Mouse (Mus musculus) spleen, postnatal 14 days (tissue): ENCODE results near the gene Dok5.

Experiments
- DNase-seq, 2 experiments: peaks; one replicate each; pipeline ENCODE4 v3.0.0; 2021 to 2022; ENCODE audit warnings: low spot score in 2 of 2

The Dok5 gene

DNA sequence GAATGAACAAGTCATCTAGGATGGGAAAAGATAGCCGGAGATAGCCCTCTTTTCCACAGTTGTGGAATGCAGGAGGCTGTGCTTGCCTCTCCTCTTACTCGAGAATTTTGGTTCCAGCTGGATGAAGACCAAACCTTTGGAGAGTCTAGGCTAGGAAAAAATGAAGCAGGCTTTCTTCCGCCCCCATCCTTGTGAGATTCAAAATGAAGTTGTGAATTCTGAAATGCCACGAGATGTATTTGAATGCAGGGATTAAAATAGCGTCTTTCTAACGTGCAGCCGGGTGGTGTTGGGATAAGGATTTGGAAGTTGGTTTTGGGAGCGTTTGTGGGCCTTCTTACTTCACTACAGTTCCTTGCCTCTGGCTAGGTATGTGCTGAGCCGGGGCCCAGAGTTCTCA, 6.8 kb downstream of the Dok5 start:
- no peak for DNase-seq

DNA sequence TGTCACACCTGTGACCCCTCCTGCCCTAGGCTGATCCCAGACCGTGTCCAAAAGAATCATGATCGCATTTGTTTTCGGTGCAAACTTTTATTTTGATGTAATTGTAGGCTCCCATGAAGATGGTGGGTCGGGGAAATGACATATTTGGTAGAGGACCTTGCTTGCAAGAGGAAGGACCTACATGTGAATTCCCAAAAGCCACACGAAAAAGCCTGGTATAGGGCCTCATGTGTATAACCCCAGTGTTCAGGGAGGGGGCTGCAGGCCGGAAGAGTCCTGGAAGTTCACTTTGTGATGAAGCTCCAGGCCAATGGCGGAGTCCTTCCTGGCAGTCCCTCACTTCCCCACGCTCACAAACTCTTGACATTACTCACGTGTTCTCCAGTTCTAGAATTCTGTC, 7.3 kb downstream of the Dok5 start:
- DNase-seq, result no peak

DNA sequence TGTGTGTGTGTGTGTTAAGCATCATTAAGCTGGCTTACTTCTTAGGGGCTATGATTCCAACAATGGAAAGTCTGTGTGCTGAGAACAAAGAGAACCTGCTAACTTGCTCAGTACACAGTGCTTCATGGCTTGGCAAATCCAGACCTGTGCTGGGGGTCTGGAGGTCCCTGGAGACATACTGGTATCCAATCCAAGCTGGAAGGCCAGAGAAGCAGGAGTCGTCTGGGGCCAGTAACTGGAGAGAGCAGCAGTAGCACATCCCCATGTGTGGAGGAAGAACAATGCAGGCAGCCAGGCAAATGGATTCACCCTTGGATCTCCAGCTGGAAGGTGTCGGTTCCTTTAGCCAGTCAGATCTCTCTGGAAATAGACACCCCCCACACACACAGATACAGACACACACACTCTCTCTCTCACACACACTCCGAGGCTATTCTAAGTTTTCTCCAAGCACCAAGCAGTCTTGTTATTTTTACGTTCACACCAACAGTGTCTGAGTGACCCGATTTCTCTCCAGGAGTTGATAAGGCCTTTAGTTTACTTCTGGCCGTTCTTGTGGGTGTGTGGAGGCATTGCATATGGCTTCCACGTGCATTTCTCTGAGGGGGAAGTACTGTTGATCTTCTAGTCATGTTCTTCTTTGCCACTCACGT, 8.2 kb downstream of the Dok5 start:
- DNase-seq, result no peak

DNA sequence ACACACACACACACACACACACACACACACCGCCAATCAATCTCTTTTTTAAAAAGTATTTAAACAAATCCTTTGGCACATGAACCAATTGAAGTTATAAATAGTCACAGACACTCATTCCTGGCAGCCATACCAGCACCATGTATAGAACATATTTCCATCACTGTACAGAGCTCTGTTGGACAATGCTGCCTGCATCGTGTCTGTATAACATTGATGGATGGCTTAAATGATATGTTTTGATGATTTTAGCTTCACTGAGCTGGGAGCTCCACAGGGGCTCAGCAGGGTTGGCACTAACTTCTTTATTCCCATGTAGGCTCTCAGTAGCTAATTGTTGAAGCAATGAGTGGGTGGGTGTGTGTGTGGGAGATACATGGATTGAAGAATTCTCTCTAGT, 11.9 kb downstream of the Dok5 start:
- DNase-seq, result no peak

DNA sequence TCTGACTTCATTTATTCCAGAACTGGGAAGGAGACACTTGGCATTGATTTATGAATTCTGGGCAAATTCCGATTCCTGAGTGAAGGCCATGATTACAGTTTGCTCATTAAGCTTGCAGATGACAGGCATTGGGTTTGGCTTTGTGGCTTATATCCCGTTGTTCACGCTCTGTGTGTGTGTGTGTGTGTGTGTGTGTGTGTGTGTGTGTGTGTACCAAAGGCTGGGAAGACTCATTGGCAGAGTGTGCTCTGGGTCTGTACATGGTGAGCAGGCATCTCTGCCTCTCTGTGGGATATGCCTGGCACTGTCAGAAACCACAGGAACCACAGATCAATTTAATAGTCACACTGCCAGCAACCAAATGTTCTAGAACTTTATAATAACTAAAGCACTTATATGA, 17.3 kb downstream of the Dok5 start:
- DNase-seq, result no peak

DNA sequence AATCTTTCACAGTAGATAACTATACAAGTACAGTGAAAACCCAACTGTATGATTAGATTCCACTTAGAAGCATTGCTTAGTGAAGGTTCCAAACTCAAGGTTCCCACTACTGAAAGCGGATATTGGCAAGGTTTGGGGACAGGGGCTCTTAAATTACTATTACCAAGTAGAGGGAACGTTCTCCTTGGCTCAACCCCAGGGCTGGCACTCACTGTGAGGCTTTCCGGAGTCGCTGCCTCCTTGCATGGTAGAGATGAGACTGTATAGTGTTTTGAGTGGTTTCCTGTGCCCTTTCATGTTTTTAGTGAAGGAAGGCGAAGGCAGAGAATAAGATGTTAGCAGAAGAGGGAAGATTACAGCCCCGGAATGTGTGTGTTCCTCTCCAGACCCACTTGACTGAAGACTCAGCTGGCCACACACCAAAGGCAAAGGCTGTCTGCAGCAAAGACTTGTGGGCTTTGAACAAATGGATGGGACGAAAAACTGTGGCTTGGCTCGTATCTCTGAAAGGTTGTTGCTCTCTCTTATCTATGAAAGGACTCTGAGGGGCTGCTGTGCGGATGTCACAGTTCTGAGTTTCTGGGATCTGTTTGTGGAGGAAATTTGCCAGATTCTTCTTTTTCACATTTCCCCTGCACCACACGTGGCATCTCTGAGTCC, 20.7 kb downstream of the Dok5 start:
- DNase-seq, result no peak

DNA sequence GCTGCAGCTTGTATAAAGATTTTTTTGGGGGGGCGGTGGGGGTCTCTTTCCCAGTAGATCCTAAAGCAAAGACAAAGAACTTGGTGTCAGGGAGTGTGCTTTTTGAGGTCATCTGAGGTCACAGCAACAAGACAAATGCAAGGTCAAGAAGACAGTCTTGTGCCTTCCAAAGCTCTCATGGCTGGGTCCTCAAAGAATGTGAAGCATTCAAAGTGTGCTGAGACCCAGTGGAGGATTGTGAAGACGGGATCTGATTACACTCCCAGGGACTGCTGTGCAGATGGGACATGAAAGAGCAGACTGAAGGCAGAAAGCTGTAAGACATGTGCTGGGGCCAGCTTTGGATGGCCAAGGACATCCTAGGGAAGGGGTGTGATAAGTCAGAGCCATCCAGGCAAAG, 24.2 kb downstream of the Dok5 start:
- no peak for DNase-seq

DNA sequence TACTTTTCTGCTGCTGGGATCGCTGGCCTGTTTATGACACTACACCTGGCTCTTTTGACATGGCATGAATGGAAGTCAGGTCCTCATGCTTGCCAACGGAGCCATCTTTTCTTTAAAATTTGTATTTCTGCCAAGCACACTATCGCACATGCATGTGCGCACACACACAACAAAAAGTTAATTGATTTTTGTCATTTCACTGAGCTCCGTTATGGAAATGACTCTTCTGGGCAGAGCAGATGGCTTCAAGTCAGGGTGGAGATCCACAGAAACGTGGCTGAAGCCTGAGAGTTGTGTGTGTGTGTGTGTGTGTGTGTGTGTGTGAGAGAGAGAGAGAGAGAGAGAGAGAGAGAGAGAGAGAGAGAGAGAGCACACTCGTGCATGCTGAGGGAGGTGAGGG, 25.1 kb downstream of the Dok5 start:
- no peak for DNase-seq

DNA sequence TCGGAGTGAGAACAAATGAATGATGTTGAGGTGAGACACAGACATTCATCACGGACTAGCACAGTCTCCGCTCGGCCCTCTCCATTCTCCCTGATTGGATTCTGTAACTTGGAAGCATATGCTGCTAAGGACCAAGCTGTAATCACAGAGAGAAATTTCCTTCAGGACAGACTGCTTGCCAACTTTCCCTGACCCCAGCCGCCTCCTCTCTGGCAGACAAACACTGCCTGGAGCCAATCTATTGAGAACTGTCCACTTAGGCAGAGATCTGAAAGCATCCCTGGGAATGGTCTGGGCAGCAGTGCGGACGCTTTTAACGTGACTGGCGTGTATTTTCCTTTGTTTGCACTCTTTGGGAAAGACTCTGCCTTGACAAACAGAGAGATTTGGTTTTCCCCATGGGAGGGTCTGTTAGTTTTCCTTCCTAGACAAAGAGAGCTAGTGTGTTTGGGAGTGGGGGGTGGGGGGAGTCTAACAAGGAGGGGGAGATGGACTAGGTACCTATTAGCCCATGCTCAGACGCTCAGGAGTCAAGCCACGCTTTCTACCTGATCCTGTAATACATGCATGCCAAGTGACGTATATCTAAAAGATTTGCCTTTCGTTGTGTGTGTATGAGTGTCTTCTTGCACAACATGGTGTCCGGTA, 25.7 kb downstream of the Dok5 start:
- DNase-seq, result no peak

DNA sequence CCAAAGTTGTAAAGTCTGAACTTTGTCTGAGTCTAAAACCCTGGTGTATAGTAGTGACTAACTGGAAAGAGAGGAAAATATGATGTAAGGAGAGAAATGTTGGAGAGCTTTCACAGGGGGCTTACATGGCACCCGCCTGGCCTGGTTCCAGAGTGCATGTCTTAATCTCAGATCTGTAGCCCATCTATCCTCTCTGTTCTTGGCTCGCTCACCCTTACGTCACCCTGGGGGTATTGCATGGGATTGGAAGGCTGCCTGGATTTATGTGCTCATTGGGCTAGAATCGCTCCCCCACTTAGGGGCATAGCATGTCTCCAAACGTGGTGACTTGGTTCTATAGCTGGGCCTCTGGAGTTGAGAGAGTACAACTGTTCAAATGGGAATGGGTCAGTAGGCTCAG, 26.6 kb downstream of the Dok5 start:
- no peak for DNase-seq

DNA sequence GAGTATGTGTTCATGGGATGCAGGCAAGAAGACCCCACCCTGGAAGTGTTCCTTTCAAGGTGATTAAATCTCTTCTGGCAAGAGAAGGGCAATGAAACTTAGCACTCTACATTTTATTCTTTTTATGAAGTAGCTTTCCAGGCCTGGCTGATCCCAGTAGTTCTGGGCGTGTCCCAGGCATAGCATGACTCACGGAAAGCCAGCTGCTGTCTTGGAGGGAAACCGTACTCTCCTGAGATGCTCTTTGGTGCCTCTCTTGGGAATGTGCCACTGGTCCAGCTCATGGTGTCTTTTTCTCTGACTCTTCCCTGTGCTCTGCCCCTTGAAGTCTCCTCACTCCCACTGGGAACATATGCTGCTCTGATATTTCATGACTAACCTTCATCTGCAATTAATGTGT, 33.1 kb downstream of the Dok5 start:
- DNase-seq, result no peak

DNA sequence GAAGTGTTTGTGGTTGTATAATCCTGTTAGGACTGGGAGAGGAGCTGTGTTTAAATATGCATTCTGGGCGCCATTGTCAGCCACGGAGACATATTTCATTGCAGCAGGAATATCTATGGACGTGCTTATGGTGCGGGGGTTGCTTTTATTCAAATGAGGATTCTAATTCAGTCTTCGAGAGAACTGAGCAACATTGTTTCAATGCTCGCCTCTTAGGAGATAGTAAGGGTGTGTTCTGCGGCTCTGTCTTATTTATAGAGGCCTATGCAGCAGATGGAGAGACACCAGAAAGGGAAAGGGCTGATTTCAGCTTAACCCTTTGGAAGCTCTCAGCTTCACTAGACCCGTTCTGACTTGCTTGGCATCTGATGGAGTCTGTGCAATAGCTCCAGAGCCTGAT, 35.6 kb downstream of the Dok5 start:
- DNase-seq, result no peak

DNA sequence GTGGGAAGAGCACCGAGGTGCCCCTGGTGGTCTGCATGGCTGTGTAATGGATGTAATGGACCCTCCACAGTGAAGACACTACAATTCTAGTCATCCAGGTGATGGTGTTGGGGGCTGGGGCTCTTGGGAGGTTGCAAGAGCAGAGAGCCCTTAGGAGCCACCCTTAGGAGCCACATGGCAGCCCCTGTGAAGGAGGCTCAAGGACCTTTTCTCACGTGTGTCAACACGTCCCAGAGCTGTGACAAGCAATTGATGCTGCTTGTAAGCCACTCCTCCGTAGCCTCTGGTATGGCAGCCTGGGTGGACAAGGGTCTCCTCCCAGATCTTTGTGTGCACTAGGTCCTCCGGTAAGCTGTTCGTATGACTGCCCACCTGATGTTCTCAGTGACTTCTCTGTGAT, 37.1 kb downstream of the Dok5 start:
- no peak for DNase-seq

DNA sequence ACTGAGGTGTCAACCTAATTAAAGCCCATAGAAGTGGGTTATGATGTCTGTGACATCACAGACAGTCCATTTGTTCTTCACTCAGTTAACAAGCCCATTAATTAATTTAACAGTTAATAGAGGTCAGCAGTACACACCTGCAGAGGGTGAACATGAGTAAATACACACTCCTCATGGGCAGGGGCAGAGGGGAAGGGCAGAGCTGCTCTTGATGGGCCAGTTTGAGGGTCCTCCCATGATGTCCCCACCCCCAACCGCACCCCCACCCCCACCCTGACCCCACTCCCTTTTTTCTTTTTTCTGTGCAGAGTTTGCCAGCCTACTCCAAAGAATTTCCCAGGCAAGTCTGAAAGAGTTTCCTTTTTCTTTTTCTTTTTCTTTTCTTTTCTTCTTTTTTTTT, 39.9 kb downstream of the Dok5 start:
- DNase-seq, result no peak

DNA sequence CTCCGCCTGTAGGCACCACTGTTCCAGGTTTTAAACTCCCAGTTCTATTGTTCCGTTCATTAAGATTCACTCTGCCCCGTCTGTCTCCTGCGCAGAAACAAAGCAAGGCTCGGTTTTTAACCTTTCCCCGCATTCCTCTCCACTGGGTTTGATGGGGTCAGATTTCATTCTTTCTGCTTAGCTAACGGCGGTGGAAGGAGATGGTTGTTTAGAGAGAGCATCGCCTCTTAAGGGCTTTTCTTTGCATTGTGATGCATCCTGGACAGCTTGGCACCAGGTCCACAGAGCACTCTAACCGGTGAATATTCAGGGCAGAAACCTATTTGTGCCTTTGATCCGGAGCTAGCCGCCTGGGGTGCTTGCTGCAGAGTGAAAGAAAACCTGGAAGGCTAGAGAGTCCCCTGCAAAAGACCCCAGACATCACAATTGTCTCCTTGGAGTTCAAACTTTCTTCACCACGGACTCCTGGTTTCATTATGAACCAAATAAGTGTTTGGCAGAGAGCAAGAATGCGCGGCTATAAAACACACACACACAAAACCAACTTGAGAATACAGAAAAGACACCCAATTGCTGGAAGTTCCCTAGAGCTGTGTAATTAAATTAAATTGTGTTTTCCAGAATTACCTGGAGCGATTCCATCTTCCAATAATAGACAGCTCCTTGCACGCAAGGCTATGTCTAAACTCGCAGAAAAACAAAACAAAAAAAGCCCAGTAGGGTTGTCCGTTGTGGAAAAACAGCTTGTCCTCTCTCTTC, 40.7 kb downstream of the Dok5 start:
- DNase-seq, result no peak

DNA sequence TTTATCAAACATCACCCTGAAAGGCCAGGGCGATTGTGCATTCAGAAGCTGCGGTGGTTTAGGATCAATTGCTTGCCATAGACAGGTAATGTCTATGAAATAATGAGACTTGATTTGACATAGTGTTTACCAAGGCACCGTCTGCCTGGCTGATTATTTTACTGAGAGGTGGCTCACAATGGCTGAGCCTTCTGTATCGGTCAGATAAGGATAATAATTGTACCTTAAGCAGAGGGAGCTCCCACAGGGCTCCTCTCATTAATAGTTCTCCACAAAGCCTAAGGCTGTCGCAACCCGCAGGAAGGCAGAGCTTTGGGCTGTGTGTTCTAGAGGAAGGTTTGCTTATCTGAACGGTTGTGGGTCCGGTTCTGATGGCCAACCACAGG, 41.3 kb downstream of the Dok5 start:
- no peak for DNase-seq

DNA sequence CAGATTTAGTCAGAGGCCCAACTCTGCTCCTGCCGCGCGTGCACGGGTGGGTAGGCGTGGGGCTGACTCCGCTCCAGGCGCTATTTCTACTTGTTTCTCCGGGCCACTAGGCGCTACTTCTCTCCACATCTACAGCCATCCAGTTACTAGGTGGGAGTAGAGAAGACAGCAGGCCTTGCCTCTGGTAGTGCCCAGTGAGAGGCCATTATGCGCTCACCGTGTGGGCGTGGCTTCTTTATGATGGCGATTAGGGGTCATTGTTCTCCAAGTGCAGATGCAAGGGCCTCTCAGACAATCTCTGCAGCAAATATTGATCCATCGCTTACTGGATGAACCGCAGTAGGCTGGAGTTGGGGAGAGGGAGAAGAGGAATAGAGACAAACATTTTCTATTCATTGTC, 44.0 kb downstream of the Dok5 start:
- no peak for DNase-seq

DNA sequence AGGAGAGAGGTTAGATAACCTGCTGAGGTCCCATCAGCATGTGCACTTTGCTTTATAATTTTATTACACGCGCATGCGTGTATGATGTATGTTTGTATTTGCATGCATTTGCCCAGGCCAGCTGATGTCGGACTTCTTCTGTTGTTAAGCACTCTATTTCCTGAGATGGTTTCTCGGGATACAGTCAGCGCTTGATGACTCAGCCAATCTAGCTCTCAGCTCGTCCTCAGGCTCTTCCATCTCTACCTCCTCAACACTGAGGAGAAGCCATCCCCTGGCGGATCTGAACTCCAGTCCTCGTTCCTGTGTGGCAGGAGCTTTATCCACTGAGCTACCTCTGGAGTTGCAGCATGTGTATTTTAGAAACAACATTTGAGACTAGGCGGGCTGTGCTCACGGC, 44.5 kb downstream of the Dok5 start:
- DNase-seq, result no peak

DNA sequence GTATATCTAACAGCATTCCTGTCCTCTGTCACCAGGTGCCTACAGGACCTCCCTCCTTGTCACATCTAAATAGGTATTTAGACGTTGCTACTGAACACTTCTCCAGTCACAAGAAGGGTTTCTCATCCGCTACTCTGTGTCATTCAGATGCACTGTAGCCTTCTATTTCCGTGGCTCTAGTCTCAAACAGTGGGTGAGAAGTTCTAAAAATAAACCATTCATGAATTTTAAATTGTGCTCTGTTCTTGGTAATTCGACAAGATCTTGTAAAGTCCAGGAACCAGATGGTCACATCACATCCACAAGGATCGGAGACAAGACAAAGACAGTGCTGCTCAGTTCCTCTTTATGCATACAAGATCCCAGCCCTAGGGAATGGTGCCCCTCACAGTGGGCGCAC, 46.0 kb downstream of the Dok5 start:
- no peak for DNase-seq

DNA sequence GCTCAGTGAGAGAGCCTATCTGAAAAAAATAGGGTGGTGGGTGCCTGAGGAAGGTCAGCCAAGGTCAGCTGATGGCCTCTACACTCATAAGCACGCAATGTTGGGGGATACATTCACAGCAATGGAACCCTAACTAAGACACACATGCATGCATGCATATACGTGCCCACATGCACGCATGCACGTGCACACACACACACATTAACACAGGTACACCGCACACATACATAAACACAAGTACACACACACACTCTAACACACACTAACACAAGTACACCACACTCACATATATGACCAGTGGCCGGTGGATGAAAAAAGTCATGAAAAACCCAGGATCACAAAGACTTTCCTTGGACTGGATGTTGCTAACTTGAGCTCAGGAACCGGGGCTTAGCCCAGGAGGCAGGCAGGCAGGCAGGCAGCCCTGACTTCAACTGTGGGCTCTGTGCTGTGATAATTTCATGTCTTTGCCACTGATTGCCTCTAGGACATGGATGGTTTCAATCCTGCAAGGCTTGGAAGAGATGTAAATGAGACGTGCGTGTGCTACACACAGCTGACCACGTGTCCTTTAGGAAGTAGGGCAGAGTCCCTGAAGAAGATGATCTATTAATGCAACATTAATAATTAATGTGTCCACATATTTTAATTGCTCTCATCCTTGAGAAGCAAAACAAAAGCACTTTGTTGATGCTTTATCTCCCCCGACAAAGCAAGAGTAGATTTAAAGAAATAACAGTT, 48.6 kb downstream of the Dok5 start:
- no peak for DNase-seq

DNA sequence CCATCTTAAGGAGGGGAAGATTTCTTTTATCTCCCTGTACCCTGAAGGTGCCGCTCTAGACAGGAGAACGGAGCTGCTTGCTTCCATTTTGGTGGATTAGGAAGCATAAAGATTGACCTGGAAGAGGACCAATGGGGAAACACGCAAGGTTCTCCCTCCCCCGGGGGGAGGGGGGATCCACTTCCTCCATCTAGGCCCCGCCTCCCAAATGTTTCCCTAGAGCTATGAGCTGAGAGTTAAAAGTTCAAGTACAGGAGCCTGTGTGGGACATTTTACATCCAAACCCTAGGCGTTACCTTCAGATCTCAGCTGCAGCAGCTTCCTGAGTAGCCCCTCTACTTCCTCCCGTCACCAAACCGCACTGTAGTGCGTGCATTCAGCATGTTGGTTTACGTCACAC, 56.5 kb downstream of the Dok5 start:
- no peak for DNase-seq

DNA sequence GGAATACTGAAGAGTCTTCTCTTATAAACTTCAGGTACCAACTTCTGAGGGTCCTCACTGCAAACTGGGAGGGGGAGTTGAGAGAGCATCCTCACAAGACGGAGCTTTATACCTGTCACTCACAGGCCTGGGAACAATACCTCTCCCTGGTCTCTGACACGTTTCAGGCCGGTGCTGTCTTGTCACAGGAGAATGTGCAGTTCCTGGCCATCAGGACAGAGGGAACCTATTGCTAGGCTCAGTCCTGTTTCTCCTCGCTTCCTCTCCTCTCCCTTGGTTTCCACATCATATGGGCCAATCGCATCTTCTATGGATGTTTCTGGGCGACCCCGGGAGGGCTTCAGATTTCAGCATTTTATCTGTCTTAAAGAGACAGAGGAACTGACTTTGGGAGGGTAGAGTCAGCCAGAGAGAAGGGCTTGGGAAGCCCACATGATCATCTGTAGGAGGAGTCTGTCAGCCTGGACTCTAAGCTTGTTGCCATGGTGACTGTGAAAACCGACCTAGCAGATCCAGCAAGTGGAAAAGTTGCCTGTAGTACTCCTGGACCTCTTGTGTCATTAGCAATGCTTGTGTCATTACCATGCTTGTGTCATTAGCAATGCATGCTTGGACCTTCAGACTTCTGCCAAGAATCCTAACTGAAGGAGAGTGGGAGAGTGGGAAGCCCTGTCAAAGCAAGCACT, 59.9 kb downstream of the Dok5 start:
- DNase-seq, result no peak
